Mouse (Mus musculus): ENCODE results near the gene Hsd11b1. TPM values are rescaled to one million over a fixed set of nuclear protein-coding genes. Genes with fewer than 3 reads are reported as not detected.

Gene Hsd11b1
- total and polyA plus RNA-seq, 2 experiments from 2014 or later: 2.8 to 3.0 TPM

DNA sequence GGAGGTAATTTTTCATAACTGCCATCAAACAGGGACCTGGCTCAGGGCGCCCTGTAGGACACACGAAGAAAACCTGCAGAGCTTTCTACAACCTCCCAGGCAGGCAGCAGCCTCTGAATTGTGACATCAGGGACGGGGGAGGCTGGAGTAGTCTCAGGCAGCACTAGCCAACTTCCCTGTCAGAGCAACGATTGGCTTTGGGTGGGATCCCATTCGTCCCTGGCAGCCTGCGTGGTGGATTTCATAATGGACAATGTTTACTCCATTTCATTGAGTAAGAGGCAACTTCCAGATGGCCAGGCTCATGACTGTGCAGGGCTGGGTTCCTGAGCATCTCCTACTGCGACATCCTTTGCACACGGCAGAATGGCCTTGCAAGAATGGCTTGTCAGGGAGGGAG is 21.6 kb downstream of the Hsd11b1 start:
- no peak overlapping the region for H3K4me3 ChIP-seq (ENCODE audit: low read depth, low read length)
- no peak overlapping the region for H3K4me2 ChIP-seq (ENCODE audit: low read depth, low read length, poor library complexity, severe bottlenecking)
- no peaks in the 10 kb centered on the region for H3K4me1 ChIP-seq (ENCODE audit: insufficient read depth, low read length)
- no peaks in the 10 kb centered on the region for H3K36me3 ChIP-seq (ENCODE audit: insufficient read depth, low read length)
- H3K9me3 ChIP-seq (ENCODE audit: low read length): no peaks in the 10 kb centered on the region
- WGBS: 73% methylated on average over 8 of the region's 8 CpGs
- H3K9ac ChIP-seq (replicated peaks; ENCODE audit: low read length, poor library complexity, severe bottlenecking): no peak overlapping the region
- TF ChIP-seq CTCF (IDR thresholded peaks at IDR 0.05): no peak
- no peaks in the 10 kb centered on the region for H3K27me3 ChIP-seq (ENCODE audit: insufficient read depth, low read length)
- H3K27ac ChIP-seq (ENCODE audit: low read depth, low read length): no peak overlapping the region
- DNase-seq (ENCODE audit: low spot score): peak; percentile 54
- ATAC-seq (ENCODE audit: low FRiP score): no peak

DNA sequence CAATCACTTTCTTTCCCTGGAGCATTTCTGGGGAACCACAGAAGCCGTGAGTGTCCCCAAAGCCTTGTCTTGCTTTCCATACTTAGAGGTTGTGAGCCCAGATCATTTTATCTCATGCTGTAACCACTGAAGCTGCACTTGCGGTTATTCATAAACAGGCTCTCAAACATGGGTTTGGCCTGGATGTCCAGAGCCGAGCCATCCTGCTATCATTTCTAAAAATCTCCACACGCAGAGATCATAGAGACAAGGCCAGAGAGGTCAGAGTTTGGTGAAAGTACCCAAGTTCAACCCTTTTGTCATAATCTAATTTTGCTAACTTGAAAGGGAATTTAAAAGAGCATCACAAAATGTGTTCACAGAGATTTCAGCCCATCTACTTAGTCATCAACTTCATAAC is 22.4 kb downstream of the Hsd11b1 start:
- H3K27ac ChIP-seq (ENCODE audit: low read depth, low read length): no peak overlapping the region
- 88% methylated on average over 4 of the region's 4 CpGs for WGBS
- no peak for TF ChIP-seq CTCF (IDR thresholded peaks at IDR 0.05)

DNA sequence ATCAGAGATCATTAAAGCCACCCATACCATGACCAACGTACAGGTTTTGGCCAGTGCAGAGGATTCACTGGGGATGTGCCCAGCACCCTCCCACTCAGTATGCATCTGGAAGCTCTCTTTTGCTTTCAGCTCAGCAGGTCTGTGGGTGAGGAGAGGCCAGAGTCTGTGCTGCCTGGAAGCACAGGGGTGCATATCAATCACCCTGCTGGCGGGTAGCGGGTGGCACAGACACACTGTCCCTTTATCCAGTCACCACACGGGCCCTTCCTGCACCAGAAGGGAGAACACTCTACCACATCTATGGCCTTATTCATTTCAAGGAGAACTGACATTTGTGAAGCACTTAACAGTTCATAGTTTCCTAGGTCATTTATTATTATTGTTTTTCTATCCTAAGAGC is 25.4 kb downstream of the Hsd11b1 start:
- no peak for DNase-seq (ENCODE audit: low spot score)
- Histone ChIP-seq H3K27me3 (ENCODE audit: insufficient read depth, low read length) (no peaks in the 10 kb centered on the region), H3K36me3 (ENCODE audit: insufficient read depth, low read length) (no peaks in the 10 kb centered on the region), H3K4me2 (ENCODE audit: low read depth, low read length, poor library complexity, severe bottlenecking) (no peak overlapping the region), H3K9ac (replicated peaks; ENCODE audit: low read length, poor library complexity, severe bottlenecking) (no peak overlapping the region), H3K27ac (ENCODE audit: low read depth, low read length) (no peak overlapping the region), H3K4me1 (ENCODE audit: insufficient read depth, low read length) (no peaks in the 10 kb centered on the region), H3K4me3 (ENCODE audit: low read depth, low read length) (no peak overlapping the region), H3K9me3 (ENCODE audit: low read length) (no peaks in the 10 kb centered on the region)
- 52% methylated on average over 4 of the region's 4 CpGs for WGBS
- ATAC-seq (ENCODE audit: low FRiP score): peak; percentile 66; the same call in 1 of the 2 replicates
- no peak for TF ChIP-seq CTCF (IDR thresholded peaks at IDR 0.05)

More for the DNA sequence above, 22.4 kb downstream of the Hsd11b1 start:
- no peaks in the 10 kb centered on the region for H3K4me1 ChIP-seq (ENCODE audit: insufficient read depth, low read length)
- DNase-seq (ENCODE audit: low spot score) (no peak), ATAC-seq (ENCODE audit: low FRiP score) (no peak)
- H3K9me3 ChIP-seq (ENCODE audit: low read length): no peaks in the 10 kb centered on the region
- no peaks in the 10 kb centered on the region for H3K36me3 ChIP-seq (ENCODE audit: insufficient read depth, low read length)
- H3K4me2 ChIP-seq (ENCODE audit: low read depth, low read length, poor library complexity, severe bottlenecking): no peak overlapping the region
- no peaks in the 10 kb centered on the region for H3K27me3 ChIP-seq (ENCODE audit: insufficient read depth, low read length)
- H3K9ac ChIP-seq (replicated peaks; ENCODE audit: low read length, poor library complexity, severe bottlenecking): no peak overlapping the region
- no peak overlapping the region for H3K4me3 ChIP-seq (ENCODE audit: low read depth, low read length)

DNA sequence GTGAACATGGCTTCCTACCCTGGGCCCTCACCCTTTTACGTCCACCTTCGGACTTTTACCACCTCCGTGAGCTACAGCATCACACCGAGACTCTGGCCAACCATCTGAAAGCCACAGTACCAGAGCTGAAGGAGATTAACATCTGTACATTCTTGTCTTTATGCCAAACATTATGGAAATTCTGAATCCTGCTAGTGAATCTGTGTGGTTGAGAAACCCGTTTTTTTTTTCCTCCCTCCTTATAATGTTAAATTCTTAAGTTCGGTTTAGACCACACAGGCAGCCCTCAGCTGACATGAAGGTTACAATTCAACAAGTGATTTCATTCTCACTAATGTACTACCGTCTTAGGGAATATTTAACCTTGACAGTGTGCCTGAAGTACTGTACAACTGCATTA is 28.9 kb downstream of the Hsd11b1 start:
- Histone ChIP-seq H3K4me3 (ENCODE audit: low read depth, low read length) (no peak overlapping the region), H3K9me3 (ENCODE audit: low read length) (no peaks in the 10 kb centered on the region), H3K27ac (ENCODE audit: low read depth, low read length) (no peak overlapping the region), H3K27me3 (ENCODE audit: insufficient read depth, low read length) (no peaks in the 10 kb centered on the region), H3K9ac (replicated peaks; ENCODE audit: low read length, poor library complexity, severe bottlenecking) (no peak overlapping the region), H3K36me3 (ENCODE audit: insufficient read depth, low read length) (no peaks in the 10 kb centered on the region), H3K4me1 (ENCODE audit: insufficient read depth, low read length) (no peaks in the 10 kb centered on the region), H3K4me2 (ENCODE audit: low read depth, low read length, poor library complexity, severe bottlenecking) (no peak overlapping the region)
- ATAC-seq (ENCODE audit: low FRiP score) (no peak), DNase-seq (ENCODE audit: low spot score) (no peak)
- WGBS: 91% methylated on average over 7 of the region's 7 CpGs
- TF ChIP-seq CTCF (IDR thresholded peaks at IDR 0.05): no peak

- no peaks in the 10 kb centered on the region for H3K9me3 ChIP-seq (ENCODE audit: low read length)
- no peak overlapping the region for H3K27ac ChIP-seq (ENCODE audit: low read depth, low read length)
- DNase-seq (ENCODE audit: low spot score): no peak
- no peak overlapping the region for H3K4me3 ChIP-seq (ENCODE audit: low read depth, low read length)
- no peak for ATAC-seq (ENCODE audit: low FRiP score)
- H3K4me1 ChIP-seq (ENCODE audit: insufficient read depth, low read length): no peaks in the 10 kb centered on the region
- H3K9ac ChIP-seq (replicated peaks; ENCODE audit: low read length, poor library complexity, severe bottlenecking): no peak overlapping the region
- H3K36me3 ChIP-seq (ENCODE audit: insufficient read depth, low read length): no peaks in the 10 kb centered on the region
- H3K4me2 ChIP-seq (ENCODE audit: low read depth, low read length, poor library complexity, severe bottlenecking): no peak overlapping the region
- WGBS: 90% methylated on average over 2 of the region's 2 CpGs
- no peaks in the 10 kb centered on the region for H3K27me3 ChIP-seq (ENCODE audit: insufficient read depth, low read length)
- no peak for TF ChIP-seq CTCF (IDR thresholded peaks at IDR 0.05)
Observed at GRCm38 (mm10) chr1:193234130-193234645, 29.7 kb downstream of the Hsd11b1 start.

DNA sequence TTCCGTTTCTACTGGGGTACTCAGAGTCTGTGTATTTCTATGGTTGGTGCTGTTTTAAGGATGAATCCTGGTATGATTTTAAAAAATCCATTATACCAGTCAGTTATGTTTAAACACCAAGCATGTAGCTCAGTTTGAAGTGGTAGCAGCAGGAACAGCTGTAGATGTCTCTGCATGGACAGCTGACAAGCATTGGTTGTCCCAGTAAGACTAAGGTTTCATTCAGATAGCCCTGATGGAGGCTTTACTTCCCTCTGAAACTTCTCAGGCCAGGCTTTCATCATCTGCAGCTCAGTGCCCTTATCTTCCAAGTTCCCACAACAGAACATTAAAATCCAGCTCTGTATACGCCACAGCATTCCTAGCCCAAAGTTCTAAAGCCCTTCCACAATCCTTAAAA is 31.1 kb downstream of the Hsd11b1 start:
- Histone ChIP-seq H3K4me3 (ENCODE audit: low read depth, low read length) (no peak overlapping the region), H3K27ac (ENCODE audit: low read depth, low read length) (no peak overlapping the region), H3K9ac (replicated peaks; ENCODE audit: low read length, poor library complexity, severe bottlenecking) (no peak overlapping the region), H3K9me3 (ENCODE audit: low read length) (no peaks in the 10 kb centered on the region), H3K4me2 (ENCODE audit: low read depth, low read length, poor library complexity, severe bottlenecking) (no peak overlapping the region), H3K27me3 (ENCODE audit: insufficient read depth, low read length) (no peaks in the 10 kb centered on the region), H3K36me3 (ENCODE audit: insufficient read depth, low read length) (no peaks in the 10 kb centered on the region), H3K4me1 (ENCODE audit: insufficient read depth, low read length) (no peaks in the 10 kb centered on the region)
- DNase-seq (ENCODE audit: low spot score) (no peak), ATAC-seq (ENCODE audit: low FRiP score) (no peak)
- TF ChIP-seq CTCF (IDR thresholded peaks at IDR 0.05): no peak
- WGBS: 96% methylated on average over 2 of the region's 2 CpGs
